Mouse (Mus musculus) megakaryocyte progenitor cell, adult 5-6 weeks (primary cell): ENCODE data around the gene Abcg8. TPM values are rescaled to one million over a fixed set of nuclear protein-coding genes. Genes with fewer than 3 reads are reported as not detected.

Experiments used
- ATAC-seq: replicated peaks from 2 replicates; pipeline ENCODE4 v1.8.0; 2016; ENCODE audit warnings: mild to moderate bottlenecking, moderate TSS enrichment, inconsistent platforms; ENCODE audit not compliant: poor library complexity
- total RNA-seq, 2 experiments: library from RNA; stranded (forward) in 1 of 2; stranded (reverse) in 1 of 2; fragments of 157-497, 149-512 nt in 1 of 2; fragments of 200-1000 nt in 1 of 2; gene quantifications; 2 replicates each; pipeline versions ENCODE4 v1.2.3 to v1.2.4; 2015 to 2017

Abcg8 gene
- total RNA-seq (2015) (not detected in 2 replicates), total RNA-seq (2017) (not detected in 2 replicates)

GRCm38 (mm10) chr17:84675951-84676366 lies at the start of gene Abcg8:
TSS of gene Abcg8 (plus strand) at chr17:84676302.
- peak; percentile 34; the same call in 1 of the 2 replicates for ATAC-seq

GRCm38 (mm10) chr17:84626857-84627305 lies 49.2 kb upstream of the Abcg8 start:
- ATAC-seq: no peak

GRCm38 (mm10) chr17:84627721-84628120 lies 48.4 kb upstream of the Abcg8 start:
- no peak for ATAC-seq

GRCm38 (mm10) chr17:84628611-84629010 lies 47.5 kb upstream of the Abcg8 start:
- ATAC-seq: no peak

- no peak for ATAC-seq
Measured at GRCm38 (mm10) chr17:84631836-84632235, 44.3 kb upstream of the Abcg8 start.

- ATAC-seq: peak; percentile 74
Measured at GRCm38 (mm10) chr17:84633443-84633842, 42.7 kb upstream of the Abcg8 start.

GRCm38 (mm10) chr17:84636328-84636727 lies 39.8 kb upstream of the Abcg8 start:
- ATAC-seq: no peak

GRCm38 (mm10) chr17:84637971-84638370 lies 38.1 kb upstream of the Abcg8 start:
- ATAC-seq: 0 out of 2 replicates have a peak, but pooled peaks have one; percentile 30

GRCm38 (mm10) chr17:84639796-84640378 lies 36.2 kb upstream of the Abcg8 start:
- no peak for ATAC-seq

- ATAC-seq: peak; percentile 64
Measured at GRCm38 (mm10) chr17:84641893-84642292, 34.2 kb upstream of the Abcg8 start.

GRCm38 (mm10) chr17:84642324-84642723 lies 33.8 kb upstream of the Abcg8 start:
- ATAC-seq: no peak

- ATAC-seq: no peak
Measured at GRCm38 (mm10) chr17:84644292-84645050, 31.6 kb upstream of the Abcg8 start.

GRCm38 (mm10) chr17:84645119-84645518 lies 31.0 kb upstream of the Abcg8 start:
- no peak for ATAC-seq

GRCm38 (mm10) chr17:84645894-84646293 lies 30.2 kb upstream of the Abcg8 start:
- ATAC-seq: no peak

- ATAC-seq: no peak; the same call in 1 of the 2 replicates
Measured at GRCm38 (mm10) chr17:84646477-84646876, 29.6 kb upstream of the Abcg8 start.

GRCm38 (mm10) chr17:84647630-84648029 lies 28.5 kb upstream of the Abcg8 start:
- ATAC-seq: peak; percentile 93

- ATAC-seq: no peak
Measured at GRCm38 (mm10) chr17:84650302-84651017, 25.6 kb upstream of the Abcg8 start.

GRCm38 (mm10) chr17:84653544-84653943 lies 22.6 kb upstream of the Abcg8 start:
- no peak for ATAC-seq

GRCm38 (mm10) chr17:84656205-84656604 lies 19.9 kb upstream of the Abcg8 start:
- no peak for ATAC-seq

- ATAC-seq: no peak
Measured at GRCm38 (mm10) chr17:84656653-84657421, 19.3 kb upstream of the Abcg8 start.

- no peak for ATAC-seq
Measured at GRCm38 (mm10) chr17:84657422-84657732, 18.7 kb upstream of the Abcg8 start.
